Mouse (Mus musculus) cerebellum, postnatal 10 days (tissue): ENCODE measurements around the gene Pex11g.

Experiments
- DNase-seq, 2 experiments: peaks; one replicate each; pipeline ENCODE4 v3.0.0; 2021; ENCODE audit warnings: mixed read lengths in 2 of 2

Gene Pex11g

DNA sequence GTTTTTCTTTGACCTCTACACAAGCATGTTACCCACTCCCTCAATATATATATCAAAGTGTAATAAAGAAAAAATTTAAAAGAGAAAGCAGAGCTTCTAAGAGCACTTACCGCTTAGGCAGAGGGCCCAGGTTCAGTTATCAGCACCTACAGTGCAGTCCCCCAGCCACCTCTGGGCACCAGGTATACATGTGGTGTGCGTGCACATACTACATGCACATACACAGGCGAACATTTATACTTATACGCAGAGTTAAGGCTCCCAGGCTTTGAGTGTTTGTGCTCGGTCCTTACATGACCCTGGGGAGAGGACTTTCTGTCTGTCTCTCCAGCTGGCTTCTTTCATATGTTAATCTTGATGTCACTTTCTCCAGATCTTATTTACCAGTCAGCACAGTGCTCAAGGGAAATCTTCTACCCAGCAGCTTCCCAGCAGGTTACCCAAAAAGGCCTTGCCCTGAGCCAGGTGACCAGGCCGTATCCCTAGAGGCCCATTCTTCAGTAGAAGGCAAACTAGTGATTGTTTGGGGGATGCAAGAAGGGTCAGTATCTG is 52.8 kb downstream of the Pex11g start:
- no peak for DNase-seq

DNA sequence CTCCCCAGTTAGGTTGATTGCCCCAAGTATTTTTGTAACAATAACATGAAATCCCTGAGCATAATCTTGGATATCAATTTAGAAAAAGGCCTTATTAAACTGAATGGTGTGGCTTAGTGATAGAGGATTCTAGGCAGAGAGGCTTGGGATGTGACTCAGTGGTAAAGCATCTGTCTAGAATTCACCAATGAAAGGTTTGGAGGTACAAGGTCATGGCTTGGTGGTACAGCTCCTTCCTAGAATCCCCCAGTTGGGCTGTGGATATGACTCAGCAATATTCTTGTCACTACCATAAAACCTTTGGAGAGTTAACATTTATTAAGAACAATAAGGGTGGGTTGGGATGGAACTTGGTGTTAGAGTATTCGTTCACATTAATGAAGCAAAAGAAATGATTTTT is 54.7 kb downstream of the Pex11g start:
- DNase-seq: no peak

DNA sequence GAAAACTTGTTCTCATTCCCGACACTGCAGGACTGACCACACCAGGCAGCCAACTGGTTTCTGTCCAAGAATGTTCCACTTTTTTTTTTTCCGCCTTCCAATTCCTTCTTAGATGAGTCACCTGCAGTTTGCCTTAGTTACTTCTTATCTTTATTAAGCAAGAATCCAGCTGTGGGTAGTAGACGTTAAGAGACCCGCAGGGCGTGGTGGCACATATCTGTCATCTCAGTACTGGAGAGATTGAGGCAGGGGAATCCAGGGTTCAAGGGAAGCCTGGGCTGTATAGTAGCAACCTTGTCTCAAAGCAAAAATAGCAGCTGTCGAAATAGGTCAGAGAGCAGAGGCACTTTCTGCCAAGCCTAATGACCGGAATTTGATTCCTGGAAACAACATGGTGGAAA is 55.6 kb downstream of the Pex11g start:
- no peak for DNase-seq

DNA sequence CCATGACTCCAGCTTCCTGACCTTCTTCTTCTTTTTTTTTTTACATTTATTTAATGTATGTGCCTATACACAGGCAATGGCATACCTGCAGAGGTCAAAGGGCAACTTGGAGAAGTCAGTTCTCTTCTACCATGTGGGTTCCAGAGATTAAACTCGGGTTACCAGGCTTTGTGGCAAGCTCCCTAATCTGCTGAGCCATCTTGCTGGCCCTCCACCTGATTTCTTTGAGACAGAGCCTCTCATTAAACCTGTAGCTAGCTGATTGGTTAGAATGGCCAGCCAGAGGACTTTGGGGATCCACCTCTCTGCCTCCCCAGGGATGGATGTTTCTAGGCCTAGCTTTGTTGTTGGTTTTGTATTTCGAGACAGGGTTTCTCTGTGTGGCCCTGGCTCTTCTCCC is 56.4 kb downstream of the Pex11g start:
- DNase-seq: no peak

DNA sequence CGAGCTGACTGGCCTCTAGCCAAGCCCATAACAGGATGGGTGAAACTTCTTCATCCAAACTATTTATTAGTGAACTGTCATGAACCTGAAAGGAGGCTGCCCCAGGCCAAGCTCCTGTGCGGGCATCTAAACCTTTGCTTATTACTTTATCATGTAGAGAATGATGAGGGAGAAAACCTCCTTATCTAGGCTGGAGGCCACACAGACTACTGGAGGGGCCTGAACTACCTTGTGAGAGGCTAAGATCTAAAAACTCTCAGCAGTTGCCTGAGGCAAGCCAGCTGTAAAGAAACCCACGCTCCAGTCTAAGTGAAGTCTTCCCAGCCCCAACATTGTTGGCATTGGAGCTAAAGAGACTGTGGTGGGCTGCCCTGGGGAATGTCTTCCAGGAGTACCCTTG is 60.1 kb downstream of the Pex11g start:
- DNase-seq: no peak
